Mouse (Mus musculus) testis, adult 2 months (tissue): ENCODE data around the gene Naa11.

Experiments used
- CTCF ChIP-seq: fragments of 200-500 bp; IDR thresholded peaks from 2 replicates; pipeline ENCODE4 v1.5.1; 2012; ENCODE audit warnings: low read depth, mild to moderate bottlenecking, inconsistent platforms, low read length, moderate library complexity; ENCODE audit not compliant: control insufficient read depth, insufficient read depth, insufficient replicate concordance
- POLR2A ChIP-seq: fragments of 200-500 bp; IDR thresholded peaks from 2 replicates; pipeline ENCODE4 v1.6.1; 2012; ENCODE audit warnings: low read depth, mild to moderate bottlenecking, inconsistent platforms, low read length, moderate library complexity; ENCODE audit not compliant: control insufficient read depth

DNA sequence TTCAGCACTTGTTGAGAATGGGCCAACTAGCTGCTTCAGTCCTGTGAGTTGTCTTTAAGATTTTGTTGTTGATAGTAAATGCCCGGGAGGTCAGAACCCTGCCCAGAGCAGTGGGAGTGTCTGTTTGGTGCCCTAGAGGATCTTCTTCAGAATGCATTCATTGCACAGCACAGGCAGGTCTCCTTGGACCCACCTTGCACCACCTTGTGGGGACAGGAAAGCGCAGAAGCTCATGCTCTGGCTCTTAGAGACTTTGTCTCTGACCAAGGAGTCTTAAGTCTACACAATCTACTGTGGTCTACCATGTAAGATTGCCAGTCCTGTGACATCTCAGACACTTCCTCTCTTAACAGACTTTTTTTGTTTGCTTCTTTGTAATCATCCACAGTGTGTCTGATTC, 25.0 kb upstream of the Naa11 start:
- TF ChIP-seq CTCF (no peak), POLR2A (no peak)
